In genomic region chr11:67921091-67921826, GRCm38 (mm10) we compare ENCODE assay signal across 8 mouse cellular contexts. TPM values are rescaled to one million over a fixed set of nuclear protein-coding genes. Genes with fewer than 3 reads are reported as not detected.
DNase-seq lines count a peak whose midpoint lies in the region; ATAC-seq and TF ChIP-seq lines count a peak whose summit lies in the region.

No protein-coding gene starts in this region.

- H3K4me2 ChIP-seq in embryonic facial prominence, embryonic 15.5 days (replicated peaks): peak overlapping the region; percentile 100
- peak overlapping the region; percentile 100 for H3K4me2 ChIP-seq in heart, embryonic 14.5 days (ENCODE audit: low read length)
- H3K4me2 ChIP-seq in kidney, embryonic 16.5 days (replicated peaks; ENCODE audit: low read depth, low read length): peak overlapping the region; percentile 100
- H3K4me2 ChIP-seq in lung, embryonic 14.5 days: peak overlapping the region; percentile 100

- no peak for TF ChIP-seq CTCF in lung, embryonic 14.5 days (IDR thresholded peaks at IDR 0.05; ENCODE audit: low read depth)

- peak overlapping the region; percentile 58 for H3K27ac ChIP-seq in embryonic facial prominence, embryonic 15.5 days (replicated peaks)
- 0 out of 4 replicates have a peak overlapping the region, but pooled peaks of 1 of the 2 experiments have one; percentile 19 for H3K27ac ChIP-seq in heart, embryonic 14.5 days (replicated peaks in 1 of 2; ENCODE audit: control insufficient read depth in 1 of 2, insufficient read depth in 1 of 2, low read depth in 2 of 2, low read length in 2 of 2)
- peak overlapping the region; percentile 96 for H3K27ac ChIP-seq in kidney, embryonic 16.5 days (ENCODE audit: low read length)
- peak overlapping the region; percentile 89 for H3K27ac ChIP-seq in lung, embryonic 14.5 days (ENCODE audit: low read depth)

- peak overlapping the region; percentile 70 for H3K4me3 ChIP-seq in embryonic facial prominence, embryonic 15.5 days (replicated peaks)
- H3K4me3 ChIP-seq in heart, embryonic 14.5 days (ENCODE audit: control insufficient read depth in 1 of 2, insufficient read depth in 1 of 2, low read depth in 1 of 2, low read length in 2 of 2): peak overlapping the region; percentile 50 to 88
- H3K4me3 ChIP-seq in kidney, embryonic 16.5 days (ENCODE audit: low read length): peak overlapping the region; percentile 74
- H3K4me3 ChIP-seq in lung, embryonic 14.5 days (ENCODE audit: low read depth, low read length): peak overlapping the region; percentile 67

- 0 out of 2 replicates have a peak, but pooled peaks have one; percentile 44 for ATAC-seq in embryonic facial prominence, embryonic 15.5 days (ENCODE audit: insufficient number of reproducible peaks, low FRiP score, low TSS enrichment, low read depth)
- peak; percentile 60 for ATAC-seq in heart, embryonic 14.5 days (ENCODE audit: insufficient number of reproducible peaks, insufficient read depth, low FRiP score, low read depth)
- peak; percentile 55 for ATAC-seq in kidney, embryonic 16.5 days (ENCODE audit: low FRiP score, low TSS enrichment)
- ATAC-seq in lung, embryonic 14.5 days (ENCODE audit: insufficient read depth): peak; percentile 45; the same call in 1 of the 2 replicates
- ATAC-seq in erythroid progenitor cell, adult 5-6 weeks (replicated peaks; ENCODE audit: low FRiP score, poor library complexity, severe bottlenecking): no peak

- no peaks in the 10 kb centered on the region for H3K36me3 ChIP-seq in embryonic facial prominence, embryonic 15.5 days
- H3K36me3 ChIP-seq in heart, embryonic 14.5 days (ENCODE audit: control insufficient read depth, insufficient read depth, low read length): no peaks in the 10 kb centered on the region
- no peaks in the 10 kb centered on the region for H3K36me3 ChIP-seq in kidney, embryonic 16.5 days (ENCODE audit: insufficient read depth, low read length)
- no peaks in the 10 kb centered on the region for H3K36me3 ChIP-seq in lung, embryonic 14.5 days (ENCODE audit: insufficient read depth)

- H3K9ac ChIP-seq in embryonic facial prominence, embryonic 15.5 days: peak overlapping the region; percentile 47
- peak overlapping the region; percentile 82 for H3K9ac ChIP-seq in heart, embryonic 14.5 days (ENCODE audit: low read length)
- H3K9ac ChIP-seq in kidney, embryonic 16.5 days (replicated peaks; ENCODE audit: low read length): peak overlapping the region; percentile 75
- peak overlapping the region; percentile 58 for H3K9ac ChIP-seq in lung, embryonic 14.5 days

- H3K27me3 ChIP-seq in embryonic facial prominence, embryonic 15.5 days: peaks cover 21% of the 10 kb centered on the region
- H3K27me3 ChIP-seq in heart, embryonic 14.5 days (ENCODE audit: control insufficient read depth, insufficient read depth, low read length): peaks cover 14% of the 10 kb centered on the region
- no peaks in the 10 kb centered on the region for H3K27me3 ChIP-seq in kidney, embryonic 16.5 days (ENCODE audit: insufficient read depth, low read length)
- H3K27me3 ChIP-seq in lung, embryonic 14.5 days (ENCODE audit: insufficient read depth, low read length): peaks cover 23% of the 10 kb centered on the region

- 2% methylated on average over 47 of the region's 47 CpGs for WGBS in embryonic facial prominence, embryonic 15.5 days
- 4% methylated on average over 47 of the region's 47 CpGs for WGBS in heart, embryonic 14.5 days
- 2% methylated on average over 47 of the region's 47 CpGs for WGBS in kidney, embryonic 16.5 days
- WGBS in lung, embryonic 14.5 days: 1% methylated on average over 47 of the region's 47 CpGs

- peaks cover 19% of the 10 kb centered on the region for H3K4me1 ChIP-seq in embryonic facial prominence, embryonic 15.5 days
- H3K4me1 ChIP-seq in heart, embryonic 14.5 days (ENCODE audit: control insufficient read depth in 2 of 2, insufficient read depth in 2 of 2, low read length in 2 of 2): peaks cover 0 to 4% of the 10 kb centered on the region in 2 experiments; a peak in 1 of 4 replicates
- H3K4me1 ChIP-seq in kidney, embryonic 16.5 days (ENCODE audit: insufficient read depth, low read length): peaks cover 19% of the 10 kb centered on the region
- no peaks in the 10 kb centered on the region for H3K4me1 ChIP-seq in lung, embryonic 14.5 days (ENCODE audit: insufficient read depth)

- H3K9me3 ChIP-seq in embryonic facial prominence, embryonic 15.5 days (replicated peaks): no peaks in the 10 kb centered on the region
- no peaks in the 10 kb centered on the region for H3K9me3 ChIP-seq in heart, embryonic 14.5 days (ENCODE audit: control insufficient read depth, low read length)
- H3K9me3 ChIP-seq in kidney, embryonic 16.5 days (ENCODE audit: low read length): no peaks in the 10 kb centered on the region
- no peaks in the 10 kb centered on the region for H3K9me3 ChIP-seq in lung, embryonic 14.5 days (ENCODE audit: low read depth, low read length)

- peak; percentile 20 to 22 for DNase-seq in right cerebral cortex, adult 2 months (ENCODE audit: low spot score in 2 of 2)
- no peak for DNase-seq in right cerebral cortex, postnatal 4 days
- peak; percentile 64 for DNase-seq in lung, embryonic 14.5 days
- peak; percentile 25 for DNase-seq in ovary, adult 18-20 months (ENCODE audit: low spot score)

RNA-seq across cellular contexts. Expression of gene Usp43, which starts 0.7 kb away (rescaled TPM):
- 2.1 and 3.6 TPM in 2 replicates for polyA plus RNA-seq in embryonic facial prominence, embryonic 15.5 days (2015; fragmentation: Nextera tagmentation; extraction: Ambion mirVana)
- 0.93 and 1.2 TPM in 2 replicates for polyA plus RNA-seq in heart, embryonic 14.5 days (2014; fragmentation: Nextera tagmentation; extraction: Ambion mirVana)
- 1.9 and 2.6 TPM in 2 replicates for polyA plus RNA-seq in kidney, embryonic 16.5 days (2015; fragmentation: Nextera tagmentation; extraction: Ambion mirVana)
- 3.4 and 4.5 TPM in 2 replicates for polyA plus RNA-seq in lung, embryonic 14.5 days (2014; fragmentation: Nextera tagmentation; extraction: Ambion mirVana)
- total RNA-seq in erythroid progenitor cell, adult 5-6 weeks (2015; ENCODE audit: low replicate concordance): not detected in 2 replicates
- total RNA-seq in erythroid progenitor cell, adult 5-6 weeks (2017; ENCODE audit: low replicate concordance): not detected in 2 replicates

RNA-seq across cellular contexts. Expression of gene Cfap52, which starts 44.2 kb away (rescaled TPM):
- polyA plus RNA-seq in embryonic facial prominence, embryonic 15.5 days (2015; fragmentation: Nextera tagmentation; extraction: Ambion mirVana): 9.1 and 21.4 TPM in 2 replicates
- polyA plus RNA-seq in heart, embryonic 14.5 days (2014; fragmentation: Nextera tagmentation; extraction: Ambion mirVana): not detected in 2 replicates
- polyA plus RNA-seq in kidney, embryonic 16.5 days (2015; fragmentation: Nextera tagmentation; extraction: Ambion mirVana): 1.7 and 2.2 TPM in 2 replicates
- 0.97 and 1.2 TPM in 2 replicates for polyA plus RNA-seq in lung, embryonic 14.5 days (2014; fragmentation: Nextera tagmentation; extraction: Ambion mirVana)
- not detected in 2 replicates for total RNA-seq in erythroid progenitor cell, adult 5-6 weeks (2015; ENCODE audit: low replicate concordance)
- total RNA-seq in erythroid progenitor cell, adult 5-6 weeks (2017; ENCODE audit: low replicate concordance): not detected in 2 replicates

RNA-seq across cellular contexts. Expression of gene Stx8, which starts 44.7 kb away (rescaled TPM):
- 56.1 and 60.6 TPM in 2 replicates for polyA plus RNA-seq in embryonic facial prominence, embryonic 15.5 days (2015; fragmentation: Nextera tagmentation; extraction: Ambion mirVana)
- 61.8 and 62.5 TPM in 2 replicates for polyA plus RNA-seq in heart, embryonic 14.5 days (2014; fragmentation: Nextera tagmentation; extraction: Ambion mirVana)
- 48.9 and 49.6 TPM in 2 replicates for polyA plus RNA-seq in kidney, embryonic 16.5 days (2015; fragmentation: Nextera tagmentation; extraction: Ambion mirVana)
- polyA plus RNA-seq in lung, embryonic 14.5 days (2014; fragmentation: Nextera tagmentation; extraction: Ambion mirVana): 48.6 and 52.0 TPM in 2 replicates
- 7.6 and 14.7 TPM in 2 replicates for total RNA-seq in erythroid progenitor cell, adult 5-6 weeks (2015; ENCODE audit: low replicate concordance)
- total RNA-seq in erythroid progenitor cell, adult 5-6 weeks (2017; ENCODE audit: low replicate concordance): 3.3 and 8.7 TPM in 2 replicates
